Mouse (Mus musculus) lung, adult 10 weeks (tissue): ENCODE data around the gene Olfr177. TPM values are rescaled to one million over a fixed set of nuclear protein-coding genes. Genes with fewer than 3 reads are reported as not detected.

Source experiments
- polyA plus RNA-seq: library from polyadenylated mRNA; stranded (reverse); fragments of 350-450 nt; fragmentation: Illumina TruSeq; extraction: RNeasy Lipid Tissue Mini Kit (QIAGEN cat#74804); gene quantifications from one replicate; pipeline ENCODE4 v1.2.3, GENCODE M21; 2014; ENCODE audit warnings: low read depth, low replicate concordance; ENCODE audit not compliant: insufficient read depth

Olfr177 gene
- polyA plus RNA-seq = not detected

DNA sequence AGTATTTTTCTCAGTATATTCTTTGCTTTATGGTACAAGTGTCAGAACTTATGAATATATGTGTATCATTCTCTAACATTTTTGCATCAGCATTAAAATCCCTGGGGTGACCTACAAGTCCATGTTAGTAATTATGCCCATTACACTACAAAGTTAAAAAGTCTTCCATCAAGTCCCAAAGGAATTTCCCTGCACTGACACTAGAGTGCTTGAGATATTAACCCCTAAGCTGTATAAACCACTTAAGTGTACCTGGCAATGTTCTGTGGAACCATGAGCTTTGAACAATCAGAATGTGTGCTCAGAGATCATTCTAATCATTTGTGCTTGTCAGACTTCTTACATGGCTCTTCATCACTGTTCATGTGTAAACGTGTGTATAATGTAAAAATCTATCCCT is at the start of gene Olfr177:
Gene Olfr177 (minus strand): TSS at position 101 of the 400 bp plus-strand sequence.

DNA sequence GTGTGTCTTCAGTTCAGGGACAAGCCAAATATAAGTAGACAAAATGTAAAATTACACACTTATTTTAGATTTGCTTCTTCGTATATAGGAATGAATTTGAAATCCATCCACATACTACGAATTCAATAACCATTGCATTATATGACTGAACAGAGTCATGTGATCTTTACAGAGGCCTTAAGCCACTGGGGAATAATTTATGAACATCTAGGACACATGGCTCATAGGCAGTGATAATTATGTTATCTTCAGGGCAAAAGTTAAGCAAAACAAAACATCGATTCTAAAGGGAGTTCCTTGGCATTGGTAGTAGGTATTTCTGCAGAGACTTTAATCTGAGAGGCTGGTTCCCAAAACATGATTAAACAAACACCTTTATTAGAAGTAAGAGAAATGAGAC is 17.4 kb upstream of the Olfr177 start, which contains the start of gene Olfr178:
Gene Olfr178 (minus strand): TSS at position 101 of the 400 bp plus-strand sequence.

GRCm38 (mm10) chr16:58826732-58827319 is 47.7 kb downstream of the Olfr177 start, which contains the start of gene Olfr175-ps1:
Olfr175-ps1 (minus strand) TSS chr16:58826782.

Other genes starting within 250 kb of the Olfr177 start
- gene E330017A01Rik, start 236.0 kb downstream of the Olfr177 start, polyA plus RNA-seq = not detected
- 6.1 TPM for gene Cpox, start 204.5 kb downstream of the Olfr177 start, polyA plus RNA-seq
- 0.23 TPM for gene Gpr15, start 155.7 kb downstream of the Olfr177 start, polyA plus RNA-seq
- 30.3 TPM for gene Cldnd1, start 146.9 kb downstream of the Olfr177 start, polyA plus RNA-seq
- not detected for gene Olfr172, start 111.6 kb downstream of the Olfr177 start, polyA plus RNA-seq
- gene Olfr173, start 74.5 kb downstream of the Olfr177 start, polyA plus RNA-seq = not detected
- not detected for gene Olfr175-ps1, start 48.0 kb downstream of the Olfr177 start, polyA plus RNA-seq
- not detected for gene Olfr178, start 17.3 kb upstream of the Olfr177 start, polyA plus RNA-seq
- not detected for gene Olfr181, start 54.0 kb upstream of the Olfr177 start, polyA plus RNA-seq
- not detected for gene Olfr180, start 54.6 kb upstream of the Olfr177 start, polyA plus RNA-seq
- not detected for gene Olfr183, start 120.6 kb upstream of the Olfr177 start, polyA plus RNA-seq
- gene Olfr186, start 155.5 kb upstream of the Olfr177 start, polyA plus RNA-seq = not detected
- not detected for gene Olfr187, start 165.0 kb upstream of the Olfr177 start, polyA plus RNA-seq
- gene Olfr190, start 203.2 kb upstream of the Olfr177 start, polyA plus RNA-seq = not detected
- not detected for gene Olfr191, start 215.1 kb upstream of the Olfr177 start, polyA plus RNA-seq
- not detected for gene Olfr193, start 237.1 kb upstream of the Olfr177 start, polyA plus RNA-seq
- gene Olfr194, start 246.3 kb upstream of the Olfr177 start, polyA plus RNA-seq = not detected